Mouse (Mus musculus) limb, embryonic 13.5 days (tissue): ENCODE results near the gene Lmtk2. TPM values are rescaled to one million over a fixed set of nuclear protein-coding genes. Genes with fewer than 3 reads are reported as not detected.

Experiments
- ATAC-seq: fragments of 200-750 bp; cut with Nextera tagmentation; 2 replicates; pipeline ENCODE4 v1.8.0; 2017; ENCODE audit warnings: low read depth, moderate number of reproducible peaks, moderate TSS enrichment; ENCODE audit not compliant: low FRiP score
- H3K27ac ChIP-seq: fragments of 300-500 bp; sonication (generic); 2 replicates; pipeline ENCODE4 v1.5.1; 2015; ENCODE audit warnings: inconsistent platforms, mild to moderate bottlenecking, moderate library complexity
- H3K27me3 ChIP-seq: fragments of 300-500 bp; sonication (generic); 2 replicates; pipeline ENCODE4 v1.6.1; 2015; ENCODE audit warnings: mild to moderate bottlenecking, inconsistent platforms
- H3K36me3 ChIP-seq: fragments of 300-500 bp; sonication (generic); 2 replicates; pipeline ENCODE4 v1.6.1; 2015; ENCODE audit warnings: inconsistent platforms, mild to moderate bottlenecking, moderate library complexity
- H3K4me1 ChIP-seq: fragments of 300-500 bp; sonication (generic); 2 replicates; pipeline ENCODE4 v1.6.1; 2015; ENCODE audit warnings: inconsistent platforms
- H3K4me2 ChIP-seq: fragments of 300-500 bp; sonication (generic); replicated peaks from 2 replicates; pipeline ENCODE4 v1.6.1; 2015; ENCODE audit warnings: inconsistent platforms, mild to moderate bottlenecking, moderate library complexity
- H3K4me3 ChIP-seq: fragments of 300-500 bp; sonication (generic); 2 replicates; pipeline ENCODE4 v1.5.1; 2015; ENCODE audit warnings: moderate library complexity, mild to moderate bottlenecking, inconsistent platforms
- H3K9ac ChIP-seq: fragments of 300-500 bp; sonication (generic); 2 replicates; pipeline ENCODE4 v1.6.1; 2015; ENCODE audit warnings: mild to moderate bottlenecking, inconsistent platforms
- H3K9me3 ChIP-seq: fragments of 300-500 bp; sonication (generic); 2 replicates; pipeline ENCODE4 v1.6.1; 2016; ENCODE audit warnings: inconsistent platforms
- WGBS: fragments of 180-500 bp; shearing (Covaris S2); methylation state at CpG from one replicate; pipeline ENCODE4 v1.1.7; 2015; 5-methylcytosine and 5-hydroxymethylcytosine counted together
- polyA plus RNA-seq: library from polyadenylated mRNA; unstranded; fragments of >200 nt; fragmentation: Nextera tagmentation; extraction: Ambion mirVana; gene quantifications from 2 replicates; pipeline ENCODE4 v1.2.1, GENCODE M21; 2015

Lmtk2 gene
- polyA plus RNA-seq, 1 experiment from 2014 or later: 3.8 TPM

- no peak for ATAC-seq
- H3K36me3 ChIP-seq: no peaks in the 10 kb centered on the region
- no peak overlapping the region for H3K9ac ChIP-seq
- no peak overlapping the region for H3K4me3 ChIP-seq
- 87% methylated on average over 2 of the region's 2 CpGs for WGBS
- no peak overlapping the region for H3K27ac ChIP-seq
- no peaks in the 10 kb centered on the region for H3K4me1 ChIP-seq
- H3K4me2 ChIP-seq: no peak overlapping the region
- no peaks in the 10 kb centered on the region for H3K27me3 ChIP-seq
- H3K9me3 ChIP-seq: no peaks in the 10 kb centered on the region
Measured at GRCm38 (mm10) chr5:144114068-144114467, 13.8 kb downstream of the Lmtk2 start.

GRCm38 (mm10) chr5:144114970-144115627, 14.9 kb downstream of the Lmtk2 start:
- Histone ChIP-seq H3K4me2 (no peak overlapping the region), H3K27ac (no peak overlapping the region)

GRCm38 (mm10) chr5:144115628-144115977, 15.4 kb downstream of the Lmtk2 start:
- Histone ChIP-seq H3K4me1 (0 out of 2 replicates have a peak, but pooled peaks cover under 1% of the 10 kb centered on the region), H3K4me2 (no peak overlapping the region), H3K9me3 (no peaks in the 10 kb centered on the region), H3K9ac (no peak overlapping the region), H3K36me3 (no peaks in the 10 kb centered on the region), H3K27ac (no peak overlapping the region), H3K4me3 (no peak overlapping the region), H3K27me3 (no peaks in the 10 kb centered on the region)
- 54% methylated on average over 2 of the region's 2 CpGs for WGBS
- no peak for ATAC-seq

More at GRCm38 (mm10) chr5:144114970-144115627, 14.9 kb downstream of the Lmtk2 start:
- WGBS: 71% methylated on average over 5 of the region's 5 CpGs
- Histone ChIP-seq H3K4me3 (no peak overlapping the region), H3K9ac (no peak overlapping the region), H3K9me3 (no peaks in the 10 kb centered on the region), H3K4me1 (no peaks in the 10 kb centered on the region), H3K27me3 (no peaks in the 10 kb centered on the region), H3K36me3 (no peaks in the 10 kb centered on the region)
- no peak for ATAC-seq

GRCm38 (mm10) chr5:144118271-144118670, 18.0 kb downstream of the Lmtk2 start:
- Histone ChIP-seq H3K36me3 (no peaks in the 10 kb centered on the region), H3K9me3 (no peaks in the 10 kb centered on the region), H3K27ac (no peak overlapping the region), H3K4me3 (no peak overlapping the region), H3K9ac (no peak overlapping the region), H3K4me2 (no peak overlapping the region), H3K4me1 (peaks cover 11% of the 10 kb centered on the region), H3K27me3 (no peaks in the 10 kb centered on the region)
- WGBS: 87% methylated on average over 4 of the region's 4 CpGs
- no peak for ATAC-seq

- H3K9me3 ChIP-seq: no peaks in the 10 kb centered on the region
- WGBS: 95% methylated on average over 2 of the region's 2 CpGs
- no peaks in the 10 kb centered on the region for H3K27me3 ChIP-seq
- ATAC-seq: no peak
- H3K36me3 ChIP-seq: no peaks in the 10 kb centered on the region
- H3K4me1 ChIP-seq: peaks cover 11% of the 10 kb centered on the region
- no peak overlapping the region for H3K9ac ChIP-seq
- no peak overlapping the region for H3K27ac ChIP-seq
- H3K4me3 ChIP-seq: no peak overlapping the region
- no peak overlapping the region for H3K4me2 ChIP-seq
Measured at GRCm38 (mm10) chr5:144119286-144119685, 19.1 kb downstream of the Lmtk2 start.

GRCm38 (mm10) chr5:144121489-144121888, 21.3 kb downstream of the Lmtk2 start:
- no peak for ATAC-seq
- Histone ChIP-seq H3K4me2 (no peak overlapping the region), H3K4me3 (no peak overlapping the region), H3K9ac (no peak overlapping the region), H3K27me3 (no peaks in the 10 kb centered on the region), H3K4me1 (peaks cover 15% of the 10 kb centered on the region), H3K36me3 (no peaks in the 10 kb centered on the region), H3K27ac (0 out of 2 replicates have a peak overlapping the region, but pooled peaks have one; percentile 29), H3K9me3 (no peaks in the 10 kb centered on the region)

- H3K27ac ChIP-seq: no peak overlapping the region
Measured at GRCm38 (mm10) chr5:144125979-144126755, 25.9 kb downstream of the Lmtk2 start.

GRCm38 (mm10) chr5:144143531-144143930, 43.3 kb downstream of the Lmtk2 start:
- WGBS: 90% methylated on average over 5 of the region's 5 CpGs
- ATAC-seq: no peak
- Histone ChIP-seq H3K27me3 (no peaks in the 10 kb centered on the region), H3K4me2 (no peak overlapping the region), H3K9me3 (no peaks in the 10 kb centered on the region), H3K27ac (no peak overlapping the region), H3K4me3 (no peak overlapping the region), H3K4me1 (no peaks in the 10 kb centered on the region), H3K36me3 (peaks cover 50% of the 10 kb centered on the region), H3K9ac (no peak overlapping the region)

More at GRCm38 (mm10) chr5:144125979-144126755, 25.9 kb downstream of the Lmtk2 start:
- Histone ChIP-seq H3K4me1 (peaks cover 9% of the 10 kb centered on the region), H3K27me3 (no peaks in the 10 kb centered on the region), H3K9me3 (no peaks in the 10 kb centered on the region), H3K36me3 (peaks cover 9% of the 10 kb centered on the region), H3K4me3 (no peak overlapping the region), H3K4me2 (no peak overlapping the region), H3K9ac (no peak overlapping the region)
- WGBS: 71% methylated on average over 9 of the region's 9 CpGs
- no peak for ATAC-seq

GRCm38 (mm10) chr5:144146898-144147297, 46.7 kb downstream of the Lmtk2 start:
- Histone ChIP-seq H3K9me3 (no peaks in the 10 kb centered on the region), H3K4me1 (no peaks in the 10 kb centered on the region), H3K27ac (no peak overlapping the region), H3K4me2 (no peak overlapping the region), H3K36me3 (peaks cover 57% of the 10 kb centered on the region), H3K9ac (no peak overlapping the region), H3K4me3 (no peak overlapping the region), H3K27me3 (no peaks in the 10 kb centered on the region)
- ATAC-seq: no peak

- Histone ChIP-seq H3K9ac (no peak overlapping the region), H3K27ac (no peak overlapping the region), H3K27me3 (no peaks in the 10 kb centered on the region), H3K4me2 (no peak overlapping the region), H3K4me1 (no peaks in the 10 kb centered on the region), H3K36me3 (peaks cover 49% of the 10 kb centered on the region), H3K9me3 (no peaks in the 10 kb centered on the region), H3K4me3 (no peak overlapping the region)
- 96% methylated on average over 4 of the region's 4 CpGs for WGBS
- no peak for ATAC-seq
Measured at GRCm38 (mm10) chr5:144149530-144149929, 49.3 kb downstream of the Lmtk2 start.

- 94% methylated on average over 4 of the region's 4 CpGs for WGBS
- Histone ChIP-seq H3K9me3 (no peaks in the 10 kb centered on the region), H3K4me2 (no peak overlapping the region), H3K36me3 (peaks cover 37% of the 10 kb centered on the region), H3K4me1 (no peaks in the 10 kb centered on the region), H3K9ac (no peak overlapping the region), H3K27me3 (no peaks in the 10 kb centered on the region), H3K4me3 (no peak overlapping the region), H3K27ac (no peak overlapping the region)
- ATAC-seq: no peak
Measured at GRCm38 (mm10) chr5:144151270-144151669, 51.0 kb downstream of the Lmtk2 start.

- no peak for ATAC-seq
- Histone ChIP-seq H3K27ac (no peak overlapping the region), H3K9ac (no peak overlapping the region), H3K9me3 (no peaks in the 10 kb centered on the region), H3K4me2 (no peak overlapping the region), H3K4me3 (no peak overlapping the region), H3K27me3 (no peaks in the 10 kb centered on the region), H3K36me3 (peaks cover 32% of the 10 kb centered on the region), H3K4me1 (peaks cover 8% of the 10 kb centered on the region; the same call in 1 of the 2 replicates)
- 35% methylated on average over 7 of the region's 7 CpGs for WGBS
Measured at GRCm38 (mm10) chr5:144154528-144154927, 54.3 kb downstream of the Lmtk2 start.
